Mouse (Mus musculus) left cerebral cortex, postnatal 10 days (tissue): ENCODE data around the gene Stam. TPM values are rescaled to one million over a fixed set of nuclear protein-coding genes. Genes with fewer than 3 reads are reported as not detected.
A peak's percentile ranks its signal among the peaks of the same experiment; 100 is the strongest.

ENCODE experiments used
- DNase-seq, 2 experiments: peaks; one replicate each; pipeline ENCODE4 v3.0.0; 2021 to 2022; ENCODE audit warnings: low spot score in 2 of 2, mixed read lengths in 1 of 2; ENCODE audit errors: extremely low spot score in 1 of 2
- intact Hi-C: fragments of 180-260 bp; cut with DNase I; formaldehyde crosslinking; loops from one replicate; pipeline ENCODE4 v1.15.1; 2025
- total RNA-seq, 2 experiments: library from RNA; stranded (reverse); gene quantifications; 2 replicates each; pipeline ENCODE4 v1.2.3; 2021

Gene Stam
- total RNA-seq, 2 experiments from 2014 or later, result 92.6 to 102 TPM

- DNase-seq, result no peak
- intact Hi-C loops, result no loop called here
Observed at GRCm38 (mm10) chr2:14100533-14100932, 26.6 kb downstream of the Stam start.

GRCm38 (mm10) chr2:14102603-14103002 is 28.7 kb downstream of the Stam start:
- DNase-seq, result no peak
- intact Hi-C loops, result no loop called here

- intact Hi-C loops, result no loop called here
- DNase-seq, result no peak
Observed at GRCm38 (mm10) chr2:14103924-14104323, 30.0 kb downstream of the Stam start.

- intact Hi-C loops, result no loop called here
- DNase-seq, result no peak
Observed at GRCm38 (mm10) chr2:14107673-14108072, 33.8 kb downstream of the Stam start.

- DNase-seq, result no peak
- intact Hi-C loops, result no loop called here
Observed at GRCm38 (mm10) chr2:14126387-14126786, 52.5 kb downstream of the Stam start.

- intact Hi-C loops, result no loop called here
- no peak for DNase-seq
Observed at GRCm38 (mm10) chr2:14127629-14128028, 53.7 kb downstream of the Stam start.

- intact Hi-C loops, result no loop called here
- no peak for DNase-seq
Observed at GRCm38 (mm10) chr2:14130641-14131339, 56.9 kb downstream of the Stam start.

- intact Hi-C loops, result no loop called here
- peak in 1 of 2 experiments; percentile 12 for DNase-seq
Observed at GRCm38 (mm10) chr2:14132468-14133326, 58.8 kb downstream of the Stam start.

- intact Hi-C loops, result no loop called here
- no peak for DNase-seq
Observed at GRCm38 (mm10) chr2:14136906-14137305, 63.0 kb downstream of the Stam start.

GRCm38 (mm10) chr2:14139590-14139989 is 65.7 kb downstream of the Stam start:
- intact Hi-C loops, result no loop called here
- DNase-seq, result no peak

- intact Hi-C loops, result no loop called here
- DNase-seq, result no peak
Observed at GRCm38 (mm10) chr2:14140044-14140443, 66.1 kb downstream of the Stam start.

GRCm38 (mm10) chr2:14145311-14145710 is 71.4 kb downstream of the Stam start:
- DNase-seq, result no peak
- intact Hi-C loops, result no loop called here

GRCm38 (mm10) chr2:14146913-14147312 is 73.0 kb downstream of the Stam start:
- DNase-seq, result no peak

GRCm38 (mm10) chr2:14150829-14151228 is 76.9 kb downstream of the Stam start:
- no peak for DNase-seq
- intact Hi-C loops, result loop anchor here (5.0 kb wide), 1 partner anchor 104 kb away; no protein-coding TSS in a partner anchor

More at GRCm38 (mm10) chr2:14146913-14147312, 73.0 kb downstream of the Stam start:
- intact Hi-C loops, result no loop called here

GRCm38 (mm10) chr2:14151854-14152253 is 78.0 kb downstream of the Stam start:
- DNase-seq, result no peak
- intact Hi-C loops, result loop anchor here (5.0 kb wide), 1 partner anchor 105 kb away; no protein-coding TSS in a partner anchor

GRCm38 (mm10) chr2:14159047-14159446 is 85.1 kb downstream of the Stam start:
- intact Hi-C loops, result no loop called here
- DNase-seq, result no peak

- no peak for DNase-seq
- intact Hi-C loops, result loop anchor here (5.0 kb wide), 2 partner anchors 133 to 543 kb away; no protein-coding TSS in a partner anchor
Observed at GRCm38 (mm10) chr2:14159756-14160155, 85.9 kb downstream of the Stam start.

- intact Hi-C loops, result loop anchor here (5.0 kb wide), 2 partner anchors 128 to 538 kb away; no protein-coding TSS in a partner anchor
- DNase-seq, result no peak
Observed at GRCm38 (mm10) chr2:14164459-14165030, 90.6 kb downstream of the Stam start.

GRCm38 (mm10) chr2:14165066-14165465 is 91.2 kb downstream of the Stam start:
- intact Hi-C loops, result no loop called here
- no peak for DNase-seq
